Mouse (Mus musculus) embryonic fibroblast, embryonic 13.5 days (primary cell): ENCODE measurements around the gene Ncf4. TPM values are rescaled to one million over a fixed set of nuclear protein-coding genes. Genes with fewer than 3 reads are reported as not detected.
"Not testable (repeated sequence)": the region's sequence is repeated elsewhere in the genome, so short reads cannot be mapped to it uniquely, and the experiment has no call there.

Experiments used
- H3K27ac ChIP-seq: 2 replicates; pipeline ENCODE4 v1.5.1; 2012; ENCODE audit warnings: low read length, control low read depth, inconsistent platforms; ENCODE audit not compliant: insufficient read depth
- H3K4me1 ChIP-seq: 2 replicates; pipeline ENCODE4 v1.6.1; 2011; ENCODE audit warnings: low read length; ENCODE audit not compliant: control insufficient read depth, insufficient read depth
- H3K4me3 ChIP-seq: 2 replicates; pipeline ENCODE4 v1.5.1; 2011; ENCODE audit warnings: mild to moderate bottlenecking, control low read depth, low read length; ENCODE audit not compliant: insufficient read depth
- CTCF ChIP-seq: IDR thresholded peaks from 2 replicates; pipeline ENCODE4 v1.5.1; 2011; ENCODE audit warnings: mild to moderate bottlenecking, control low read depth, low read length, moderate library complexity, borderline replicate concordance; ENCODE audit not compliant: insufficient read depth
- POLR2A ChIP-seq: IDR thresholded peaks from 2 replicates; pipeline ENCODE4 v1.6.1; 2011; ENCODE audit warnings: low read depth, mild to moderate bottlenecking, control low read depth, low read length, moderate library complexity
- polyA plus RNA-seq: library from polyadenylated mRNA; stranded (reverse); fragments of >200 nt; gene quantifications from 2 replicates; pipeline ENCODE4 v1.2.4, GENCODE M21; 2011; ENCODE audit warnings: low read depth; ENCODE audit not compliant: missing spikeins, insufficient read length

Gene Ncf4
- polyA plus RNA-seq, 1 experiment = 1.3 TPM

DNA sequence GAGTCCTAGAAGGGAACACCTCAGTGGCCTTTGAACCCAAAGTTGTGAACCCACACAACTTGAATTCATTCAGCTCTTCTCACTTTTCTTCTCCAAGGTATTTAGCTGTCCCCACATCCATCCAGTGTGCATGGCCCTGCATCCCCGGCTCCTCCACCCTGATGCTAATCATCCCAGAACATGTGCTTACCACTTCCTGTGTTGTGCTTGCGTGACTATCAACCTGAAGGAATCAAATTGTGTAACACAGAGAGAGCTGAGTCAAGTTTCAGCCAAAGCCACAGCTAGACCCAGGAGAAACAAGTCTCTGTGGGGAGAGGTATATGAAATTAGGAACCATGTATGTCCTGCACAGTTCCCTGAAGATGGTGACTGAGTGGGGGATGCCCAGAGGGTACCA lies 33.7 kb downstream of the Ncf4 start:
- Histone ChIP-seq H3K27ac (no peak overlapping the region), H3K4me3 (no peak overlapping the region), H3K4me1 (no peaks in the 10 kb centered on the region)
- no peak for TF ChIP-seq POLR2A

DNA sequence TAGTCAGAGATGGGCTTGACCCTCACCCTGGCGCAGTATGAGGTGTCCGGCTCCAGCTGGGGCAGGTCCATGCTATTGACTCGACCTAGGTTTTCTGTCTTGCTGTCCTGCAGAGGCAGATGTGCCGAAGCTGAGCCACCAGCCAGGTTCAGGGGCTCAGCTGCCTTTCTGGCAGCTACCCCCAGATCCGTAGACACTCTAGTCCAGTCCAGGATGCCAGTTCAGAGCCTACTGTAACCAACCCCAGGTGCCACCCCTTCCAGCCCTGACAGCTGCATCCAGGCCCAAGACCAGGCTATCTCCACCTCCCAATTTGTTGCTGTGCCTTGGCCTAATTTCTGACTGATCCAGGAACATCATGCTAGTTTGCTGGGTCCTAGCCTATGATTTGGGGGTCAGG lies 43.3 kb downstream of the Ncf4 start:
- H3K4me3 ChIP-seq = no peak overlapping the region
- no peak overlapping the region for H3K27ac ChIP-seq
- no peak for TF ChIP-seq CTCF
- no peak for TF ChIP-seq POLR2A
- no peaks in the 10 kb centered on the region for H3K4me1 ChIP-seq

DNA sequence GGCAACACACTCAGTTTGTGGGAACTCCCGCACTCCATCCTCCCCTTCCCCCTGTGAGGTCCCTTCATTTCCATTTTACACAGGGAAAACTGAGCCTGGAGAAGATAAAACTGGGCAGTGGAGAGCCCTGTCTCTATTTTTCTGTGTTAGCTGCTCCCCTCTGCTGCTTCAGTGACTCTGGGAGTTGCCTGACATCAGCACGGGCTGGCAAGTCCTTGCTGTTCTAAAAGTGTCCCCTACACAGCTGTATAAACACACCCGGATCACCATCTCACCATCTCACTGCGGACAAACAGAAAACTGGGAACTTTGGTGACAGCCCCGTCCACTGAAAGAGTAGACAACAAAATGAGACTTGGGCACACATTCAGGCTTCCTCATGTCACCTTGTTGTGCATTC lies 45.2 kb downstream of the Ncf4 start:
- H3K27ac ChIP-seq, H3K4me3 ChIP-seq, H3K4me1 ChIP-seq: not testable (repeated sequence)

DNA sequence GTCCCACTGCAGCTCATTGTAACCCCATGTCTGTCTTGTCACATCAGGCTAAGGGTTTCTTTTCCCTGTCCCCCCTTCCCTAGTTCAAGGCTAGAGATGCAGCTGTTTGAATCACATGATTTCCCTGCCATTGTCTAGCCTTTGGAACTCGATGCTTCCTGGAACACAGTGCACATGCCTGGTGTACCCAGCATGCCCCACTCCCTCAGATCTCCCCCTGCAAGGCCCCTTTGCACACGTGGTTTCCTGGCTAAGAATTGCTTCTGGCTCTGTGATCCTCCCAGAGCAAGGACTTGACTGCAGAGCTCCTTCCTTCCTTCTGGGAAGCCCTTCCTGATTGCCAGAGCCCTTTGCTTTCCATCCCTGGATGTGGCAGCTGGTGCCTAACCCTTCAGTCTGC lies 48.6 kb downstream of the Ncf4 start:
- H3K27ac ChIP-seq, H3K4me3 ChIP-seq, H3K4me1 ChIP-seq: not testable (repeated sequence)

DNA sequence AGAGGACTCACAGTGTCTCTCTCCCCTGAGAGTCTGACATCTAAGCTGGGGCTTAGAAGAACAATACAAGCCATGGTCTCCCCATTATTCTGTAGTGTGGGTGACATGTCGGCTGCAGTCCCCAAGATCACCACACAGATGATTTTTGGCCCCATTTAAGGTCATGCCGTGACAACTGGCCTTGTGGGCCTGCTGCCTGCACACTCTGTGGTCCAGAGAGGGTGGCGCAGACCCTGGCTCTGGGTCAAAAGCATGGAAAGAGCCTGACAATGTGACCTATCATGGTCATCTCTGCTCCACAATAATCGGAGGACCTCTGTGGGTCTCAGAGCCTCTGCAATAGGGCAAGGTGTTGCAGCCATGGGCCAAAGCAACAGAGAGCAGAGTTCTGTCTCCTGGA lies 49.1 kb downstream of the Ncf4 start:
- Histone ChIP-seq H3K27ac (no peak overlapping the region), H3K4me1 (no peaks in the 10 kb centered on the region), H3K4me3 (no peak overlapping the region)
- no peak for TF ChIP-seq POLR2A
- TF ChIP-seq CTCF = no peak

DNA sequence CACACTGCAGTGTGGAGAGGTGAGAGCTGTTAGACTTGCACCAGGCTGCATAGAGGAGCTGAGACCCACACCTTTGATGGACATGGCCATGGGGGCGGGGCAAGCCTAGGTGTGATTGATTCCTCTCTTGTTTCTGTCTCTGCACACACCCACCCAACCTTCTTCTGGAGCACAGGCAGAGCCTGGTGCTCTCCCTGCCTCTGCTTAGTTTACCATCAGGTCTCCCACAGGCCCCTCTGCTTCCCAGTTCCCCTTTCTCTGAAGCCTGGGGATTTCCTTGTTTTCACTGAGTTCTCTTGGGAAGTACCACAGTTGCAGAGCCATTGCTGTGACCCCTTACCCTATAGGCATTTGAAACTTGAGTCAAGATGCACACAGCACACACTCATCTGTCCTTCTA lies 54.0 kb downstream of the Ncf4 start:
- TF ChIP-seq POLR2A (no peak), CTCF (no peak)
- no peak overlapping the region for H3K4me3 ChIP-seq
- H3K4me1 ChIP-seq = peaks cover 4% of the 10 kb centered on the region; the same call in 1 of the 2 replicates
- no peak overlapping the region for H3K27ac ChIP-seq

DNA sequence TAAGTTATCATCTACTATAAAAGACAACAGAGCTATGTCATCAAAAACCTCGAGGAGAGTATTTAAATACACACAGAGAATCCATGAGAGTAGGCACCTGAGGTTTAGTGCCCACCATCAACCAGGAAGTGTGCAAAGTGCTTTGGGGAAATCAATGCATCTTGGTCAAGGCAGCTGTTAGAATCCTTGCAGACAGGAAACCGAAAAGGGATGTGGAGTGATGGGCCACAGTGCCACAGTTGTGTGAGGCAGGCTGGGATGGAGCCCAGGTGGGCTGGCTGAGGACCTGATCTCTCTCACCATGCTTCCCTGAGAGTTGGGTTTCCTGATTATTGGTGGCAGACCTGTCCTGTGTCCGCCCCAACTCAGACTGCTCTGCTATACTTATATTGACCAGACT lies 55.0 kb downstream of the Ncf4 start:
- H3K4me1 ChIP-seq = peaks cover 4% of the 10 kb centered on the region; the same call in 1 of the 2 replicates
- TF ChIP-seq CTCF (no peak), POLR2A (no peak)
- no peak overlapping the region for H3K4me3 ChIP-seq
- H3K27ac ChIP-seq = no peak overlapping the region

DNA sequence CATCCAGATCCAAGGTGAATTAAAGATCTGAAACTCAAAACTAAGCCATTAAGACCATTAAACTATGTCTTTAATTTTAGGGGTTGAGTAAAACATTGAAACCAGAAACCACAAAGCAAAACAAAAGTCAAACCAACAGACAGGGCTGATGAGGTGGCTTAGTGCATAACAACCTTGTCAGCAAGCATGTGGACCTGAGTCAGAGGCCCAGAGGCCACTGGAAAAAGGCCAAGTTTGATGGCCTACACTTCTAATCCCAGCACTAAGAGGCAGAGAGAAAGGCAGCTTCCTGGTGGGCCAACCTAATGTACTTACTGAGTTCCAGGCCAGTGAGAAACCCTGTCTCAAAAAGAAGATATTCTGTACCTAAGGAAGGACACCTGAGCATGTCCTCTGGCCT lies 56.2 kb downstream of the Ncf4 start:
- TF ChIP-seq POLR2A = no peak
- no peak for TF ChIP-seq CTCF
- Histone ChIP-seq H3K4me1 (peaks cover 4% of the 10 kb centered on the region; the same call in 1 of the 2 replicates), H3K4me3 (no peak overlapping the region)

DNA sequence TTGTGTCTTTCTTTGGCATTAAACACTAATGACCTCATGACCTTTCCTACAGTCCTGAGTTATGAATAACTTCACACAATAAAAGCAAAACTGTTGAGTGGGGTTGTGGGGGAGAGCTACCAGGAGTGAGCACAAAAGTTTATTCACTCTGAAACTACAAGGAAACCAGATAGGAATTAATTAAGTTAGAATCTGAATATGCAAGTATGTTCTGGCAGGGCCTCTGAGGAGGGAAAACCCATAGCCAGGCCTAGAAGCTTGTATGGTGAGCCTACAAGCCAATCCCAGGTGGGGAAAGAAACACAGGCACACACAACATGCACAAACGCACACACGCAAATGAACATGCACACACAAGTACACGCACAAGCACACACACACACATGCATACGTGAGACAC lies 58.1 kb downstream of the Ncf4 start:
- Histone ChIP-seq H3K4me1 (peaks cover 4% of the 10 kb centered on the region; the same call in 1 of the 2 replicates), H3K4me3 (no peak overlapping the region), H3K27ac (no peak overlapping the region)
- no peak for TF ChIP-seq POLR2A
- no peak for TF ChIP-seq CTCF

More for the DNA sequence above, 56.2 kb downstream of the Ncf4 start:
- no peak overlapping the region for H3K27ac ChIP-seq

DNA sequence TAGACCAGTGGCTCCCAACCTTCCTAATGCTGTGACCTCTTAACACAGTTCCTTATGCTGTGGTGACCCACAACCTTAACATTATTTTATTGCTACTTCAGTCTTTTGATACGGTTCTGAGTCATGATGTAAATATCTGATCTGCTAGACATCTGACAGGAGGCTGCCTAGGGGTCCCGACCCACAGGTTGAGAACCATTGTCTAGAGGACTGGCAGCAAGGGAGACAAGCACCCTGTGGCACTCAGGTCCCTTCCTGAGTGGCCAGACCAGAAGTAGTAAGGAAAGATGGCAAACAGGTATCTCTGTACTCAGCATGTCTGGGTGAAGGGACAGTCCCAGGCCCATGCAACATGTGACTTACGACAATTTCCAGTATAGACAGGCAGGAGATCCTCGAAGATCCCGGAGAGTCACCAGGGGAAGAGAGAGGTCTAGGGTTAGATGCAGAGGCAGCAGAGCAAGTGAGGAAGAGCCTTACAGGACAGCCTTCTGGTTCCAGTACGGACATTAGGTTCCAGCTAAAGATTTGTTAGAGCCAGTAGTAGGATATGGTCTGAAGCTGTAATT lies 59.1 kb downstream of the Ncf4 start:
- Histone ChIP-seq H3K4me3 (no peak overlapping the region), H3K27ac (no peak overlapping the region)
- no peak for TF ChIP-seq CTCF
- TF ChIP-seq POLR2A = no peak

DNA sequence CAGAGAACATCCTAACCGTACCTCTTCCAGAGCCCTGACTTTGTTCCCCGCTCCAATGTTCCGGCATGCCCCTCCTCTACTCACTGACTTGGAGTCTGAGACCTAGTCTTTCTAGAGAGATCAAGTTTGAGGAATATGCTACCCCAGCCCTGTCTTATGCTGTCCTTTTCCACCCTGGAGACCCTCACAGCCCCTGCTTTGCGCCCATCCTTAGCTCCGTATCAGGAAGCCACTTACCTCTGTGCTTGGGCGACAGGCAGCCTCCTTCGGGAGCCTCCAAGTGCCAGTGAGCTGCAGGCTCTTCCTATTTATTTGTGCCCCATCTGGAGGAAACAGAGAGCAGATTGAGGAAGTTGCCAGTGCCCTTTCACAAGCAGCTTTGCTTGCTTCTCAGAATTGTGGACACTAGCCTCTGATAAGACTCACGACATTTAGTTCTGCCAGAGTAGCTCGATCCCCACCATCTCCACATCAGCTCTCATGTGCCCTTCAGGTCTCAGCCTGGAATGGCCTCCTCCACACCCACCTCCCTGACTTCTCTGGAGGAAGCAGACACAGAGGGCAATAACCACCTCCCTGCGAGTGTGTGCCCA lies 60.8 kb downstream of the Ncf4 start, which contains the start of gene Csf2rb2:
Csf2rb2 (minus strand) TSS at position 381 of the 593 bp plus-strand sequence.
- no peak within 1 kb of the TSS for H3K4me3 ChIP-seq
- no peak within 1 kb of the TSS for H3K27ac ChIP-seq
- 0 out of 2 replicates have a peak, but pooled peaks cover 1% of the 10 kb centered on the region for H3K4me1 ChIP-seq
- TF ChIP-seq CTCF = no peak
- no peak for TF ChIP-seq POLR2A

More for the DNA sequence above, 59.1 kb downstream of the Ncf4 start:
- H3K4me1 ChIP-seq = peaks cover 4% of the 10 kb centered on the region; the same call in 1 of the 2 replicates
